Mouse (Mus musculus) R1 (cell line): ENCODE measurements around the gene Mavs.
A peak's percentile ranks its signal among the peaks of the same experiment; 100 is the strongest.

Experiments
- DNase-seq: peaks from one replicate; pipeline ENCODE4 v3.0.0-alpha.2; 2018; ENCODE audit warnings: low read depth, low spot score

The Mavs gene

DNA sequence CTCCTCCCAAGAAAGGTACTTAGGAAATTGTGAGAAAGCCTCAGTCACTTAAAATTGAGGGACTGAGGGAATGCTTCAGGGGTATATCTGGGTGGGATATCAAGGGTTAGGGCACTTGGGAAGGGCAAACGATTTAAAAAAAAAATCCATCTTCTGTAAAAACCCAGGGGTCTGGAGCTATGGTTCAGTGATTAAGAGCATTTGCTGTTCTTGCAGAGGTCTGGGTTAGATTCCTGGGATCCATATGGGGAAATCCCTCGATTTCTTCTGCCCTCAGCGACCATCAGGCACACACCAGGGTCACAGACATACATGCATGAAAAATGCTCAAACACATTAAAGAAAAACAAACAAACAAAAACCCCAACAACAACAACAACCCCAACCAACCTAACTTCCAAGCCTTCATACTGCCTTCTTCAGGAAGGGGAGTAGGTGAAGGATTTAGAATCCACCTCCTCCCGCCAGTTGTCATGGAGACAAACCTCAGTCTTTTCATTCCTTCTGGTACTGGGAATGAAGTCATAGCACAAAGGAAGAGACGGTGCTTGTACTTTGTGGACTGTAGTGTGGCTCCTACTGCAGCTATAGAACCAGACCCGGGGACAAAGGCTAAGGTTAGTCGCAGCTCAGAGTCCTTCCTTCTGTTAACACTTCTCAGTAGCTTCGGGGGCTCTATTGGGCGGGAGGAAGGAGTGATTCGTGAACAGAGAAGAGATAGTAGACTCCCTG, 27.8 kb downstream of the Mavs start:
- peak; percentile 95 for DNase-seq

DNA sequence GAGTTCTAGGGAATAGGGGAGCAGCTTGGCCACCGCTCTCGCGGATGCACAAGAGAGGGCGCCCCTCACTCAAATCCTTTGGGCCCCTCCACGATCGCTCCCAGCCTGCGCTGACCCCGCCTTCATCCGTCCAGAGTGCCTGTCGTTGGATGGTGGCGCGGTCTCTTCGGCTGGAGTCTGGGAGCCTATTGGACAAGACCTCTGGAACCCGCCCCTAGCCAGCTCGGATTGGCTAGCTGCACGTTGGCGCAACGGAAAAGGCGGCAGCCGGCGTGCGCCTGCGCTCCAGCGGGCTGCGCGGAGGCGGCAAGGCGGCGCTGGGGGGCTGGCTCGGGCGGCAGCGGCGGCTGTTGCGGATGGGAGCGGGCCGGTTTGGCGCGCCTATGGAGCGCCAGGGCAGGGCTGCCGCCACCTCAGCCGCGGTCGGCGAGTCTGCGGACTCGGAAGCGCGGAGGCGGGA, 28.4 kb downstream of the Mavs start, which contains the start of gene Pank2:
Gene Pank2, plus strand, starts transcription at position 283 of the 460 bp plus-strand sequence.
- DNase-seq: peak; percentile 99

DNA sequence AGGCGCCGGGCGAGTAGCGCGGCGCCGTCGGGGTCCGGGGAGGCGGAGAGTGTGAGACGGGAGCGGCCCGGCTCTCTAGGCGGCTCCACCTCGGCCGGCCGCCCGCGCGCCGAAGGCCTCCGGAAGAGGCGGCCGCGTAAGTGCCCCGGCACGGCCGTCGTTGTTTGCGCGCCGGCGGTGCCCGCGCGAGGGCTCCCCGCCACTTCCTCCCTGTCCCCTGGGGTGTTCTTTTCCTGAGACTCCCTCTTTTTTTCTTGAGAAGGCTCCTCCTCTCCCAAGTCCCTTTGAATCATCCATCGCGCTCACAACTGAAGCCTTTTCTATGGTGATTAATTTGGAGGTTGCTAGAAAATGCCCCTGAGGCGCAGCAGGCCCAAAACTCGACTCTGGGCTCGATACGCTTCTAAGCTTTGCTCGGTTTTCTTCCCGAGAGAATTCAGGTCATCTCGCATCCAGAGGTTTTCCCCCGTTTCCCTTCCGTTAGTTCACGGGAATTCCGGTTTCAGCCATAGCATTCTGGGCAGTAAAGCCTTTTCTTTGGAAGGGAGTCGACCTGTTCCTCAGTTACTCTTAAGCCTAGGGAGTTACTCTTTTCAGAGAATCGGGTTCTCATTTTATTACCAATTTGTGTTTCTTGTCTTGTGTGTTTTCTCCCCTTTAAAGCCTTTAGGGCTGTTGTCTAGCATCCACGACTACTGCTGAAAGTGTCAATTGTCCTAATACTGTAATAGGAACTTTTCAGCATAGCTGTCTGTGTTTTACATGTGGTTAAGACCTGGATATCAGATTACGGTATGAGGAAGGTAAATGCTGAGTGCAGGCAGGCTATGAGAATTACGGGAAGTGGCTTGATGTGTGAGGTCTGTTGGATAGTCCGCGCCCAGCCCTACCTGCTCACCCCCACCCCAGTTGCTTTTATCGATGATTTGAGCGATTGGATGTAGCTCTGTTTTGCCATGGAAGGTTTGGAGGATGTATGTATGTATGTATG, 29.1 kb downstream of the Mavs start:
- peak; percentile 68 for DNase-seq

DNA sequence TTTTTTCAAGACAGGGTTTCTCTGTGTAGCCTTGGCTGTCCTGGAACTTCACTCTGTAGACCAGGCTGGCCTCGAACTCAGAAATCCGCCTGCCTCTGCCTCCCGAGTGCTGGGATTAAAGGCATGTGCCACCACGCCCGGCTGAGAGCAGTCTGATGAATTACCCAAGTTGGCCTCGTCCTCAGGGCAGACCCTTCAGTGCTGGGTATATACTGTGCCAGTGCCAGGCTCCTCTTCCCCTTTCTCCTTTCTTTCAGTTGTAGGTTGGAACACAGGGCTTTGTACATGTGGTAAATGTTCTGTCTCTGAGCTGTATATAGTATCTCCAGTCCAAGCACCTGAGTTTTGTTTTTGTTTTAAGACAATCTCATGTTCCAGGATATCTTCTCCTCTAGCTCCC, 30.2 kb downstream of the Mavs start:
- no peak for DNase-seq

DNA sequence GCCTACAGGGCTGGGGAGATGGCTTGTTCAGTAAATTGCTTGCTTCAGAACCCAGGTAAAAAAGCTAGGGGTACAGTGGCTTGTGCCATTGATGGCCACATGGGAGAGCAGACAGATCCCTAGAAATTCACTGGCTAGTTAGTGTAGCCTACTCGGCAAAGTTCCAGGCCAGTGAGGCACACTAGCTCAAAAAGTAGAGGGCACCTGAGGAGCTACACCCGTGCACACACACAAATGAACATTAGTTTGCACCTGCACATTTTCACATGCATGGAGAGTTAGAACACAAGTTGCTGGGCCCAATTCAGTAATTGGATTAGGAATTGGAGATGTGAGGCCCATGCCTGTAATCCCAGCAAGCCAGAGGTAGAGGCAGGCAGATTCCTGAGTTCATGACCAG, 31.2 kb downstream of the Mavs start:
- no peak for DNase-seq

DNA sequence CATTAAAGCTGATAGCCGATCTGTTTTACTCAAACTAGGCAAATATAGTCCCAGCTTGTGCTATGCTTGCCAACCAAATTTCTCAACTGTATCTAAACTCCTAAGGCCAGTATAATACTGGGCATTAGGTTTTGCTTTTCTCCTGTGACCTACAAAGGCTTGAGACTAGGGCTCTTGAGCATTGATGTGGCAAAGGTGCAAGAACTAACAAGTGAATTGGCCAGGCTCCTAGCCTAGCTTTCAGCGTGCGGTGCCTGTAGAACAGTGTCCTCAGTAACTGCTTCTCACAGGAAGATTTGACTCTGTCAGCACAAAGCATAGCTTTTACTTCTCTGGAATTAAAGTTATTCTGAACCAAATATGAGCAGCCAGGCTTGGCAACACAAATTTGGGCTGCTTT, 41.6 kb downstream of the Mavs start:
- DNase-seq: no peak

DNA sequence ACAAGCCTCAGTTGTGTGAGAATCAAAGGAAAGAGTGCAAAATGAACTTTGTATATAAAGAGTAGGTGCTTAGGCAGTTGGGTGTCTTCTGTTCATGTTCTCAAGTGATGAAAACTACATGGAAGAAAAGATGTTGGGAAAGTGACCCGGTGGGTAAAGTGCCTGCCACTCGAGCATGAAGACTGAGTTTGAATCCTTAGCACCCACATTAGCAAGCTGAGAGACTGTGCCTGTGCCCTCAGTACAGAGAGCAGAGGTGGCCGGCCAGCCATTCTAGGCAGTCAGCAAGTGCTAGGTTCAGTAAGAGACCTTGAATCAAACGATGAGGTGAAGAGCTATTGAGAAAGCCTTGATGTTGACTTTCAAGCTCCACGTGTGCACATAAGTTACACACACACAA, 42.9 kb downstream of the Mavs start:
- DNase-seq: no peak

DNA sequence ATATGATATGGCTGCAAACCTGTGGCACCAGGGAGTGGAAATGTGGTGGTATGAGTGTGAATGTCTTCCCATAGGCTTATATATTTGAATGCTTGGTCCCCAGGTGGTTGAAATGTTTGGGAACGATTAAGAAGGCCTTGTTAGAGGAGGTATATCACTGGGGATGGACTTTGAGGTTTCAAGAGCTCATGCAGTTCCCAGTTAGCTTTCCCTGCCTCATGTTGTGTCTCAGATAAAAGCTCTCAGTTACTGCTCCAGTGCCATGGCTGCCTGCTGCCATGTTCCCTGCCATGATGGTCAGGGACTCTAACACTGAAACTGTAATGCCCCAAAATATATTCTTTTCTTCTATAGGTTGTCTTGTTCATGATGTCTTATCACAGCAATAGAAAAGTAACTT, 47.7 kb downstream of the Mavs start:
- DNase-seq: no peak

DNA sequence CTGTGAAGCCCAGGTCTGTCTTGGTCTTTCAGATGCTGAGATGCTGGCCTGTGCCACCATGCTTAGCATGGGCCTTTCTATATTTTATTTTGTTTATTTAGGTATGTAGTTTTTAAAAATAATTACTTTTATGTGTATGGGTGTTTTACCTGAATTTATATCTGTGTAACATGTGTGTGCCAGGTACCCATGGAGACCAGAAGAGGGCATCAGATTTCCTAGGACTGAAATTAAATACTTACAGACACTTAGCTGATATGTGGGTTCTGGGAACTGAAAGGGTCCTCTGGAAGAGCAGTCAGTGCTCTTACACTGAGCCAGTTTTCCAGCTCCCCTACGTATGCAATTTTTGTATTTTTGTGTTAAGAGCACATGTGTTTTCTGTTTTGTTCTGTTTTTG, 52.4 kb downstream of the Mavs start:
- no peak for DNase-seq

DNA sequence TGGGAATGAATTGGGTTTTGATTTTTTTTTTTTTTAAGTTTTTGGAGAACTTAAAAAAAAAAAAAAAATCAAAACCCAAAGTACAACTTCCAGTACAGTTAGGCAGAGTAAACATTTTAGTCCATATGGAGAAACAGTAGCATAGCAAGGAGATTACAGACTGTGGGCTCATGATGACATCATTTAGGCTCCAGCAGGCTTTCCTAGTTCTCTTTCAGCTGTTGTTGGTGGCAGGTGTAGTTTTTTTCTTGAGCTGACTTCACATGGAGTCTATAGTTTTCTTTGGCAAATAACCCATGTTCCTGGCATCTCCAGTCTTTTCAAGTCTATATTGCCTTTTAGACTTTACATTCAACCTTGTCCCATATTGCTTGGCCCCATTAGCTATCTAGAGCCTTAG, 56.8 kb downstream of the Mavs start:
- DNase-seq: no peak

DNA sequence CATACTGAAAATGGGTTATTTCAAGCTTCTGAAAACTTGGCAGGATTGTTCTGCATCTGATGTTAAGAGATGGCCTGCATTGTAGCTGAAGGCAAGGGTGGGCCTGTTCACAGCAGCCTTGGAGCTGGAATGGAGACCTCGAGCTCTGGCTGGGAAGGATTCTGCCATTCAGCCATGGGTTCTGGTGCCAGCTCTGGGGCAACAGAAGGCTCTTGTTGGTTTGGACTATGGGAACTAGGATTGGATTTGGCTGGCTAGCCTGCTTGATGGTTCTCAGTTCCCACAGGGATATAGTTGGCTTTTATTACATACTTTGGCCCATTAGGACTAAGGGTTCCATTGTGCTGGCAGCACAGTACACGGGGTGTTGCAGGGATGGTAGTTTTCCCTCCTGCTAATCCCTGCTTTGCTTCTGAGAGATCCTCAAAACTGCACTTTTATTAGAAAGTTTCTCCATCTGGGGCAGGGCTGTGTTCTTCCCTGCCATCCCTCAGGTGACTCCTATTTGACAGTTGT, 62.9 kb downstream of the Mavs start:
- DNase-seq: no peak
